Mouse (Mus musculus): ENCODE results near the gene Mex3b.
A peak's percentile ranks its signal among the peaks of the same experiment; 100 is the strongest.

- TF ChIP-seq POLR2A (IDR thresholded peaks at IDR 0.05; ENCODE audit: low read depth, low read length): peak; percentile 81
- TF ChIP-seq CTCF (IDR thresholded peaks at IDR 0.05; ENCODE audit: extremely low read depth, insufficient read depth, insufficient read length, insufficient replicate concordance): peak; percentile 85
These were observed 1.2 kb upstream of the Mex3b start for GRCm38 (mm10) chr7:82865834-82866485.

Data from spleen, adult 2 months (tissue).